Mouse (Mus musculus): Measurements from ENCODE around the gene Il1rap. TPM values are rescaled to one million over a fixed set of nuclear protein-coding genes. Genes with fewer than 3 reads are reported as not detected.
A peak's percentile ranks its signal among the peaks of the same experiment; 100 is the strongest.

The Il1rap gene
- polyA plus RNA-seq, 2 experiments = 0.98 to 2.1 TPM

- Histone ChIP-seq H3K4me1 (replicated peaks; ENCODE audit: control insufficient read depth in 2 of 2, insufficient read depth in 2 of 2, low read length in 1 of 2) (no peaks in the 10 kb centered on the region), H3K27me3 (ENCODE audit: control insufficient read depth, insufficient read depth, low read length) (no peaks in the 10 kb centered on the region), H3K9me3 (ENCODE audit: control insufficient read depth, low read length) (no peaks in the 10 kb centered on the region), H3K9ac (replicated peaks) (no peak overlapping the region), H3K36me3 (replicated peaks; ENCODE audit: control insufficient read depth, insufficient read depth, low read depth) (no peaks in the 10 kb centered on the region), H3K4me3 (ENCODE audit: insufficient read depth in 1 of 2, low read depth in 2 of 2, low read length in 2 of 2) (no peak overlapping the region), H3K4me2 (ENCODE audit: low read depth) (no peak overlapping the region), H3K27ac (no peak overlapping the region)
- ATAC-seq (ENCODE audit: insufficient read depth) (no peak), DNase-seq (ENCODE audit: low read depth in 3 of 3, low spot score in 3 of 3) (no peak)
- WGBS (ENCODE audit: insufficient replicate concordance) = 70% methylated on average over 8 of the region's 8 CpGs
- TF ChIP-seq CTCF (IDR thresholded peaks at IDR 0.05; ENCODE audit: low read depth) = no peak
Observed at GRCm38 (mm10) chr16:26700440-26701103, 119.1 kb downstream of the Il1rap start.

GRCm38 (mm10) chr16:26705658-26706371, 124.3 kb downstream of the Il1rap start:
- Histone ChIP-seq H3K4me1 (replicated peaks; ENCODE audit: control insufficient read depth in 2 of 2, insufficient read depth in 2 of 2, low read length in 1 of 2) (no peaks in the 10 kb centered on the region), H3K36me3 (replicated peaks; ENCODE audit: control insufficient read depth, insufficient read depth, low read depth) (no peaks in the 10 kb centered on the region), H3K9ac (replicated peaks) (no peak overlapping the region), H3K27me3 (ENCODE audit: control insufficient read depth, insufficient read depth, low read length) (no peaks in the 10 kb centered on the region), H3K9me3 (ENCODE audit: control insufficient read depth, low read length) (no peaks in the 10 kb centered on the region), H3K27ac (no peak overlapping the region), H3K4me3 (ENCODE audit: insufficient read depth in 1 of 2, low read depth in 2 of 2, low read length in 2 of 2) (no peak overlapping the region), H3K4me2 (ENCODE audit: low read depth) (no peak overlapping the region)
- WGBS (ENCODE audit: insufficient replicate concordance) = 49% methylated on average over 6 of the region's 6 CpGs
- no peak for DNase-seq (ENCODE audit: low read depth in 3 of 3, low spot score in 3 of 3)
- no peak for TF ChIP-seq EP300 (IDR thresholded peaks at IDR 0.05; ENCODE audit: low read depth)
- TF ChIP-seq CTCF (IDR thresholded peaks at IDR 0.05; ENCODE audit: low read depth) = no peak
- 0 out of 2 replicates have a peak, but pooled peaks have one; percentile 37 for ATAC-seq (ENCODE audit: insufficient read depth)

GRCm38 (mm10) chr16:26706503-26706902, 125.0 kb downstream of the Il1rap start:
- H3K4me3 ChIP-seq (ENCODE audit: insufficient read depth in 1 of 2, low read depth in 2 of 2, low read length in 2 of 2) = no peak overlapping the region
- no peak overlapping the region for H3K27ac ChIP-seq
- H3K4me2 ChIP-seq (ENCODE audit: low read depth) = no peak overlapping the region
- H3K4me1 ChIP-seq (replicated peaks; ENCODE audit: control insufficient read depth in 2 of 2, insufficient read depth in 2 of 2, low read length in 1 of 2) = no peaks in the 10 kb centered on the region
- 35% methylated on average over 2 of the region's 2 CpGs for WGBS (ENCODE audit: insufficient replicate concordance)
- no peaks in the 10 kb centered on the region for H3K9me3 ChIP-seq (ENCODE audit: control insufficient read depth, low read length)
- no peak for TF ChIP-seq CTCF (IDR thresholded peaks at IDR 0.05; ENCODE audit: low read depth)
- TF ChIP-seq EP300 (IDR thresholded peaks at IDR 0.05; ENCODE audit: low read depth) = no peak
- ATAC-seq (ENCODE audit: insufficient read depth) (no peak), DNase-seq (ENCODE audit: low read depth in 3 of 3, low spot score in 3 of 3) (no peak)
- H3K9ac ChIP-seq (replicated peaks) = no peak overlapping the region
- H3K27me3 ChIP-seq (ENCODE audit: control insufficient read depth, insufficient read depth, low read length) = no peaks in the 10 kb centered on the region
- H3K36me3 ChIP-seq (replicated peaks; ENCODE audit: control insufficient read depth, insufficient read depth, low read depth) = no peaks in the 10 kb centered on the region

- Histone ChIP-seq H3K4me2 (ENCODE audit: low read depth) (no peak overlapping the region), H3K27ac (no peak overlapping the region), H3K4me1 (replicated peaks; ENCODE audit: control insufficient read depth in 2 of 2, insufficient read depth in 2 of 2, low read length in 1 of 2) (no peaks in the 10 kb centered on the region), H3K4me3 (ENCODE audit: insufficient read depth in 1 of 2, low read depth in 2 of 2, low read length in 2 of 2) (no peak overlapping the region), H3K36me3 (replicated peaks; ENCODE audit: control insufficient read depth, insufficient read depth, low read depth) (no peaks in the 10 kb centered on the region), H3K9me3 (ENCODE audit: control insufficient read depth, low read length) (no peaks in the 10 kb centered on the region), H3K9ac (replicated peaks) (no peak overlapping the region), H3K27me3 (ENCODE audit: control insufficient read depth, insufficient read depth, low read length) (no peaks in the 10 kb centered on the region)
- no peak for TF ChIP-seq EP300 (IDR thresholded peaks at IDR 0.05; ENCODE audit: low read depth)
- no peak for TF ChIP-seq CTCF (IDR thresholded peaks at IDR 0.05; ENCODE audit: low read depth)
- WGBS (ENCODE audit: insufficient replicate concordance) = 67% methylated on average over 3 of the region's 3 CpGs
- no peak for DNase-seq (ENCODE audit: low read depth in 3 of 3, low spot score in 3 of 3)
- ATAC-seq (ENCODE audit: insufficient read depth) = no peak
Observed at GRCm38 (mm10) chr16:26710922-26711321, 129.4 kb downstream of the Il1rap start.

GRCm38 (mm10) chr16:26713538-26714316, 132.2 kb downstream of the Il1rap start:
- no peaks in the 10 kb centered on the region for H3K4me1 ChIP-seq (replicated peaks; ENCODE audit: control insufficient read depth in 2 of 2, insufficient read depth in 2 of 2, low read length in 1 of 2)
- no peak for TF ChIP-seq EP300 (IDR thresholded peaks at IDR 0.05; ENCODE audit: low read depth)
- no peak for TF ChIP-seq CTCF (IDR thresholded peaks at IDR 0.05; ENCODE audit: low read depth)
- no peak overlapping the region for H3K4me2 ChIP-seq (ENCODE audit: low read depth)
- H3K27ac ChIP-seq = no peak overlapping the region
- no peaks in the 10 kb centered on the region for H3K27me3 ChIP-seq (ENCODE audit: control insufficient read depth, insufficient read depth, low read length)
- H3K9me3 ChIP-seq (ENCODE audit: control insufficient read depth, low read length) = no peaks in the 10 kb centered on the region
- H3K4me3 ChIP-seq (ENCODE audit: insufficient read depth in 1 of 2, low read depth in 2 of 2, low read length in 2 of 2) = no peak overlapping the region
- no peaks in the 10 kb centered on the region for H3K36me3 ChIP-seq (replicated peaks; ENCODE audit: control insufficient read depth, insufficient read depth, low read depth)
- ATAC-seq (ENCODE audit: insufficient read depth) (no peak), DNase-seq (ENCODE audit: low read depth in 3 of 3, low spot score in 3 of 3) (no peak)
- no peak overlapping the region for H3K9ac ChIP-seq (replicated peaks)
- 62% methylated on average over 5 of the region's 5 CpGs for WGBS (ENCODE audit: insufficient replicate concordance)

Measured in liver, embryonic 14.5 days (tissue).